Mouse (Mus musculus) limb, embryonic 13.5 days (tissue): ENCODE data around the gene Emc9. TPM values are rescaled to one million over a fixed set of nuclear protein-coding genes. Genes with fewer than 3 reads are reported as not detected.

Experiments used
- ATAC-seq: fragments of 200-750 bp; cut with Nextera tagmentation; 2 replicates; pipeline ENCODE4 v1.8.0; 2017; ENCODE audit warnings: low read depth, moderate number of reproducible peaks, moderate TSS enrichment; ENCODE audit not compliant: low FRiP score
- H3K27ac ChIP-seq: fragments of 300-500 bp; sonication (generic); 2 replicates; pipeline ENCODE4 v1.5.1; 2015; ENCODE audit warnings: inconsistent platforms, mild to moderate bottlenecking, moderate library complexity
- H3K27me3 ChIP-seq: fragments of 300-500 bp; sonication (generic); 2 replicates; pipeline ENCODE4 v1.6.1; 2015; ENCODE audit warnings: mild to moderate bottlenecking, inconsistent platforms
- H3K36me3 ChIP-seq: fragments of 300-500 bp; sonication (generic); 2 replicates; pipeline ENCODE4 v1.6.1; 2015; ENCODE audit warnings: inconsistent platforms, mild to moderate bottlenecking, moderate library complexity
- H3K4me1 ChIP-seq: fragments of 300-500 bp; sonication (generic); 2 replicates; pipeline ENCODE4 v1.6.1; 2015; ENCODE audit warnings: inconsistent platforms
- H3K4me2 ChIP-seq: fragments of 300-500 bp; sonication (generic); replicated peaks from 2 replicates; pipeline ENCODE4 v1.6.1; 2015; ENCODE audit warnings: inconsistent platforms, mild to moderate bottlenecking, moderate library complexity
- H3K4me3 ChIP-seq: fragments of 300-500 bp; sonication (generic); 2 replicates; pipeline ENCODE4 v1.5.1; 2015; ENCODE audit warnings: moderate library complexity, mild to moderate bottlenecking, inconsistent platforms
- H3K9ac ChIP-seq: fragments of 300-500 bp; sonication (generic); 2 replicates; pipeline ENCODE4 v1.6.1; 2015; ENCODE audit warnings: mild to moderate bottlenecking, inconsistent platforms
- H3K9me3 ChIP-seq: fragments of 300-500 bp; sonication (generic); 2 replicates; pipeline ENCODE4 v1.6.1; 2016; ENCODE audit warnings: inconsistent platforms
- WGBS: fragments of 180-500 bp; shearing (Covaris S2); methylation state at CpG from one replicate; pipeline ENCODE4 v1.1.7; 2015; 5-methylcytosine and 5-hydroxymethylcytosine counted together
- polyA plus RNA-seq: library from polyadenylated mRNA; unstranded; fragments of >200 nt; fragmentation: Nextera tagmentation; extraction: Ambion mirVana; gene quantifications from 2 replicates; pipeline ENCODE4 v1.2.1, GENCODE M21; 2015

Gene Emc9
- polyA plus RNA-seq, 1 experiment from 2014 or later, result 4.9 TPM

DNA sequence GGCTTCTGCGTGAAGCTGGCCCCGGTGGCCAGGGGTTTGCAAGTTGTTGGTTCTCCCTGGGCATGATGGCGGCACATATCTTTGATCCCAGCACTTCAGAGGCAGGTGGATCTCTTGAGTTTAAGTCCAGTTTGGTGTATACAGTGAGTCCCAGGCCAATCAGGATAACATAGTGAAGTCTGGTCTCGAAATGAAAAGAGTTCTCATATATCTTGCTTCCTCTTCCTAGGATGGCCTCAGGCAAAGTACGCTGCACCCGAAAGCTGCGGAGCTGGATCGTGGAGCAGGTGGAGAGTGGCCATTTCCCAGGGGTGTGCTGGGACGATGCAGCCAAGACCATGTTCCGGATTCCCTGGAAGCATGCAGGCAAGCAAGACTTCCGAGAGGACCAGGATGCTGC, 19.7 kb upstream of the Emc9 start:
- no peak overlapping the region for H3K27ac ChIP-seq
- no peak for ATAC-seq
- WGBS, result 91% methylated on average over 11 of the region's 11 CpGs

DNA sequence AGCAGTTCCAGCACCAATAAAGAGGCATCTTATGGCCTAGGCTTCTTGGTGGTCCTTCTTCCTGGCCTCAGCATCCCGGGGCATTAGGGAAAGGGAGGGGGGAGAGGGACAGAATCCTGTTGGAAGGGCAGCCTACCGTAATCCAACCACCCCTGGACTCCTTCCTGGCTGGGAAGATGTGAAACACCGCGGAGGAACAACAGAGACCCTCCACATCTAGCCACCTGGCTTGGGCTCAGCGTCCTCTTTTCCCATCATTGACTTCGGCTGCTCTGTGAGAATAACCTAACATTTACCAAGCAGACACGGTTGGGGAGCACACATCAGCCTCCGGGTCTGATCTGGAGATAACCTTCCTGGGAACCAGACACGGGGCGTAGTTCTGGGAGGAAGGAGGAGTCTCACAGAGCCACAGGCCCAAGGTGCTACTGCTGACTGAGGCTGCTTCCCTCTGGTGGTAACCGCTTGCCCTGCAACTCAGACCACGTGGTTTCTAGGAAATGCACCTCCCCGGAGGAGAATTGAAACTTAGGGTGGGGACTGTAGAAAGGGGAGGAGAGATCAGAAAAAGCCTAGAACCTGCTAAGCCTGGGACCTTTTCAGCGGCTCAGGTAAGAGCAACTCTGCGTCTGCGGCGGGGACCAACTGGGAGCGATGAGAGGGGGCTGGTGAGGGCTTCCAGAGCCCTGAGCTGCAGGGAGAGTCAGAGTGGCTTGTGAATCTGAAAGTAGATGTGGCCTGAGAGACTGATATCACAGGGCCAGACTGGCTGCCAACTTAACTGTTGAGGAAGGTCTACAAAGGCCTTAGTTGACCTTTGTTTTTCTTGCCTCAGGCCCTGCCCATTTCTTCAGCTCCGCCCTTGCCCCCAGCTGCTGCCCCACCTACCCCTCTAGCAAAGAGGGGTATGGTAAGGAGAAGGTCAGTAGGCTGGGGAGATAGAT, 18.8 kb upstream of the Emc9 start:
- peaks cover 17% of the 10 kb centered on the region for H3K4me1 ChIP-seq
- ATAC-seq, result peak; percentile 92
- H3K27me3 ChIP-seq, result no peaks in the 10 kb centered on the region
- H3K36me3 ChIP-seq, result peaks cover 80% of the 10 kb centered on the region
- H3K4me2 ChIP-seq, result peak overlapping the region; percentile 64
- 16% methylated on average over 19 of the region's 19 CpGs for WGBS
- no peaks in the 10 kb centered on the region for H3K9me3 ChIP-seq
- H3K27ac ChIP-seq, result peak overlapping the region; percentile 72
- peak overlapping the region; percentile 41 for H3K4me3 ChIP-seq
- H3K9ac ChIP-seq, result peak overlapping the region; percentile 65

More for the DNA sequence above, 19.7 kb upstream of the Emc9 start:
- Histone ChIP-seq H3K9ac (no peak overlapping the region), H3K4me3 (peak overlapping the region; percentile 41; the same call in 1 of the 2 replicates), H3K4me2 (peak overlapping the region; percentile 64), H3K4me1 (peaks cover 17% of the 10 kb centered on the region), H3K36me3 (peaks cover 80% of the 10 kb centered on the region), H3K9me3 (no peaks in the 10 kb centered on the region), H3K27me3 (no peaks in the 10 kb centered on the region)

GRCm38 (mm10) chr14:55603271-55603632, 18.1 kb upstream of the Emc9 start, which contains the start of gene Irf9:
Gene Irf9 (plus strand): TSS chr14:55603571.
- peak within 1 kb of the TSS; percentile 41 for H3K4me3 ChIP-seq
- peak within 1 kb of the TSS; percentile 65 for H3K9ac ChIP-seq
- peak within 1 kb of the TSS; percentile 72 for H3K27ac ChIP-seq
- H3K4me2 ChIP-seq, result peak within 1 kb of the TSS; percentile 64
- no peaks in the 10 kb centered on the region for H3K27me3 ChIP-seq
- WGBS, result 81% methylated on average over 7 of the region's 7 CpGs
- peaks cover 17% of the 10 kb centered on the region for H3K4me1 ChIP-seq
- no peaks in the 10 kb centered on the region for H3K9me3 ChIP-seq
- H3K36me3 ChIP-seq, result peaks cover 80% of the 10 kb centered on the region
- ATAC-seq, result no peak

GRCm38 (mm10) chr14:55598521-55599390, 13.7 kb upstream of the Emc9 start:
- Histone ChIP-seq H3K4me2 (no peak overlapping the region), H3K9me3 (no peaks in the 10 kb centered on the region), H3K4me1 (peaks cover 8% of the 10 kb centered on the region), H3K36me3 (peaks cover 90% of the 10 kb centered on the region), H3K27ac (no peak overlapping the region), H3K27me3 (no peaks in the 10 kb centered on the region), H3K4me3 (no peak overlapping the region), H3K9ac (no peak overlapping the region)
- WGBS, result 93% methylated on average over 21 of the region's 21 CpGs
- ATAC-seq, result no peak

DNA sequence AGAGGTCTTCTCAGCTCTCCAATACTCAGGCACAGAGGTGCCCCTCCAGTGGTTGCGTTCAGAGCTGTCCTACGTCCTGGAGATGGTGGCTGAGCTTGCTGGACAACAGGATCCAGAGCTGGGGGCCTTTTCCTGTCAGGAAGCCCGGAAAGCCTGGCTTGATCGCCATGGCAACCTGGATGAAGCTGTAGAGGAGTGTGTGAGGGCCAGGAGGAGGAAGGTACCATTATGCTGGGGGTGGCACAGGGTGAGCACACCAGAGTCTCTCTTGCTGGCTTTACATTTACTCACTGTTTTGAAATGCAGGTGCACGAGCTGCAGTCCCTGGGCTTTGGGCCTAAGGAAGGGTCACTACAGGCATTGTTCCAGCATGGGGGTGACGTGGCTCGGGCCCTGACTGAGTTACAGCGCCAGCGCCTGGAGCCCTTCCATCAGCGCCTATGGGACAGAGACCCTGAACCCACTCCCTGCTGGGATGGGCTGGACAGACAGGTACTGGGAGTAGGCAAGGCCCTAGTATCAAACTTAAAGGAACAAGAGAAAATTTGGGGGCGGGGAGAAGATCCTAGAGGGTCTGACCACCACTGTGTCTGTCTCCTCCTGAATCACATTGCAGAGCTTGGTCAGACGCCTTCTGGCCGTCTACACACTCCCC, 11.1 kb upstream of the Emc9 start:
- H3K9me3 ChIP-seq, result no peaks in the 10 kb centered on the region
- peaks cover 19% of the 10 kb centered on the region for H3K4me1 ChIP-seq
- H3K27ac ChIP-seq, result no peak overlapping the region
- no peak overlapping the region for H3K9ac ChIP-seq
- H3K36me3 ChIP-seq, result peaks cover 68% of the 10 kb centered on the region
- no peak overlapping the region for H3K4me2 ChIP-seq
- 83% methylated on average over 13 of the region's 13 CpGs for WGBS
- ATAC-seq, result no peak
- no peak overlapping the region for H3K4me3 ChIP-seq
- H3K27me3 ChIP-seq, result no peaks in the 10 kb centered on the region

GRCm38 (mm10) chr14:55592226-55592625, 7.1 kb upstream of the Emc9 start:
- no peak for ATAC-seq
- peak overlapping the region; percentile 99 for H3K4me2 ChIP-seq
- 3% methylated on average over 16 of the region's 16 CpGs for WGBS
- peak overlapping the region; percentile 89 for H3K9ac ChIP-seq
- H3K4me1 ChIP-seq, result peaks cover 29% of the 10 kb centered on the region
- H3K9me3 ChIP-seq, result no peaks in the 10 kb centered on the region
- H3K27ac ChIP-seq, result peak overlapping the region; percentile 48; the same call in 1 of the 2 replicates
- peak overlapping the region; percentile 97 for H3K4me3 ChIP-seq
- peaks cover 55% of the 10 kb centered on the region for H3K36me3 ChIP-seq
- H3K27me3 ChIP-seq, result no peaks in the 10 kb centered on the region

DNA sequence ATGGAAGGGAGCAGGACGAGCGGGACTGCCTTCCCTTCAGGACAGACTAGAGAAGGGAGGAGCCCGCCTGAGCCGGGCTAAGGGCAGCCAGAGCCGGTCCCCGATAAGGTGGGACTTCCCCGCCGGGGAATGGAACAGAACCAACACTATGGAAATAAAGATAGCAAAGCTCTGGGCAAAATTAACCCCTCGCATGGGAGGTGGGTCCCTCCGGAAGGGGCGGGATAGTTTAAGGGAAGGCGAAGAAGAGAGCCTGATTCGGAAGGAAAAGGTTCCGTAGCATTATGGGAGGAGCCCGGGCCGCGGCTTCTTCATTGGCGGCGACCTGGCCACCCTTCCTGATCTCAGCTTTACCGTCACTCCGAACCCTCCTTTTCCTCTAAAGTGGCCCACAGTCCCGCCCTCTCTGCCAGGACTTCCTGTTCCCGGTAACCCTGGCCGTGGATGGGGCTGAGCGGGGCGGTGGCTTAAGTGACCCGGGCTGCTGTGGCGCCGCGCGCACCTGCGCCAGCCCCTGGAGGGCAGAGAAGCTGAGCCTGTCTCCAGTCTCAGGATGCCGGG, 6.3 kb upstream of the Emc9 start, which contains the start of gene Rnf31:
Rnf31 (plus strand) TSS at position 378 of the 561 bp plus-strand sequence.
- under 1% methylated on average over 33 of the region's 33 CpGs for WGBS
- ATAC-seq, result peak; percentile 89
- H3K27ac ChIP-seq, result peak within 1 kb of the TSS; percentile 97
- no peaks in the 10 kb centered on the region for H3K27me3 ChIP-seq
- no peaks in the 10 kb centered on the region for H3K9me3 ChIP-seq
- H3K9ac ChIP-seq, result peak within 1 kb of the TSS; percentile 89
- peaks cover 29% of the 10 kb centered on the region for H3K4me1 ChIP-seq
- peak within 1 kb of the TSS; percentile 97 for H3K4me3 ChIP-seq
- H3K4me2 ChIP-seq, result peak within 1 kb of the TSS; percentile 99
- peaks cover 50% of the 10 kb centered on the region for H3K36me3 ChIP-seq

DNA sequence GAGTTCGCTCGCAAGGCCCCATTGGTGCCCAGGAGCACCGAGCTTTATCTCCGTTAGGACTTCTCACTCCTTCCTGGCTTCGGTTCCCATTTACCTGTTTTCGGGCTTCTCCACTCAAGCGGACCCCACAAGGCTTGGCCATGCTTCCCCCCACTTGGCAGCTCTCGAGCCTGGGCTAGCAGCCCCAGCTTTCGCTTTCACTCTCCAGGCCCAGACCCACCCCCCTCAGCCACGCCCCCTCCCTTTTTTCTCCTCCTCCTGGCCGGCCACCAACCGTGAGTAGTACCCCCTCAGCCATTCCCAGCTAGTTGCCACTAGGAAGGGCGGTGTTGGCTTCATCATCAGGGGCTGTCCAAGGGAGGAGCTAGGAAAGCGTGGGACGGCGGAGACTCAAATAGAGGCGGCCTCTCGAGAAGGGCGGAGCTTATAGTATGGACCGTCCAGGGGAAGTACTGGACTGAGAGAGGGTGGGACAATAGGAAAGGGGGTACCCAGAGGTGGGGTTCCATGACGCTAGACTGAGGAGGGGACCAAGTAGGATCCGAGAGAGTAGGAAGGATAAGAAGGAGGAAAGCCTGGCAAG, 5.7 kb upstream of the Emc9 start, which contains the start of gene Psme2:
Psme2 (minus strand) TSS at position 366 of the 583 bp plus-strand sequence.
- no peaks in the 10 kb centered on the region for H3K9me3 ChIP-seq
- WGBS, result under 1% methylated on average over 22 of the region's 22 CpGs
- peak within 1 kb of the TSS; percentile 97 for H3K27ac ChIP-seq
- no peaks in the 10 kb centered on the region for H3K27me3 ChIP-seq
- H3K4me1 ChIP-seq, result peaks cover 29% of the 10 kb centered on the region
- peak within 1 kb of the TSS; percentile 99 for H3K4me2 ChIP-seq
- peak within 1 kb of the TSS; percentile 89 for H3K9ac ChIP-seq
- H3K4me3 ChIP-seq, result peak within 1 kb of the TSS; percentile 97
- peaks cover 44% of the 10 kb centered on the region for H3K36me3 ChIP-seq
- peak; percentile 97 for ATAC-seq

- H3K9me3 ChIP-seq, result no peaks in the 10 kb centered on the region
- peak overlapping the region; percentile 72 for H3K9ac ChIP-seq
- H3K27ac ChIP-seq, result no peak overlapping the region
- H3K36me3 ChIP-seq, result peaks cover 35% of the 10 kb centered on the region
- H3K4me1 ChIP-seq, result peaks cover 36% of the 10 kb centered on the region
- peak overlapping the region; percentile 99 for H3K4me2 ChIP-seq
- H3K27me3 ChIP-seq, result peaks cover 4% of the 10 kb centered on the region
- no peak for ATAC-seq
- WGBS, result 85% methylated on average over 11 of the region's 11 CpGs
- peak overlapping the region; percentile 97 for H3K4me3 ChIP-seq
Measured at GRCm38 (mm10) chr14:55589771-55590448, 4.8 kb upstream of the Emc9 start.

DNA sequence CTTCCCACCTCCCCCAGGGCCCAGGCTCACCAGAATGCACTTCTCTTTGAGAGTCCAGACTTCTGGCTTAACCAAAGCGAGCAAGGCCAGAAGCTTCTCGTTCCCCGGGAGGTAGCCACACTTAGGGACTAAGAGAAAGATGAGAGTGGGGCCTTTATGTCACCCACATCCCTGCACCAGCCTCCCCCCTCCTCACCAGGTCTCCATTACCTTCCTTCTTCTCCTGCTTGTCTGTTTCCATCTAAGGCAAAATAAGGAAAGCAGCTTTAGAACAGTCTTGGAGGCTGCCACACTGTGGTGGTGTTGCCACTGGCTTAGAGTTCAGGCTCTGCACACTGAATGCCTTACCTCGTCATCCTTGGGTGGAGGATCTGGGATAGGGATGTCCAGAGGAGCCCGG, 4.2 kb upstream of the Emc9 start:
- Histone ChIP-seq H3K4me1 (peaks cover 43% of the 10 kb centered on the region), H3K4me3 (no peak overlapping the region)

More for the DNA sequence above, 4.2 kb upstream of the Emc9 start:
- no peak for ATAC-seq
- no peaks in the 10 kb centered on the region for H3K9me3 ChIP-seq
- no peak overlapping the region for H3K27ac ChIP-seq
- WGBS, result 90% methylated on average over 5 of the region's 5 CpGs
- no peak overlapping the region for H3K9ac ChIP-seq
- peaks cover 29% of the 10 kb centered on the region for H3K36me3 ChIP-seq
- H3K4me2 ChIP-seq, result no peak overlapping the region; the same call in 1 of the 2 replicates
- peaks cover 10% of the 10 kb centered on the region for H3K27me3 ChIP-seq
